Mouse (Mus musculus): ENCODE measurements around the gene Clic4.

Clic4 gene

GRCm38 (mm10) chr4:135235546-135235945, 37.1 kb downstream of the Clic4 start:
- DNase-seq (ENCODE audit: low read depth, low spot score) = no peak

- no peak for DNase-seq (ENCODE audit: low read depth, low spot score)
Measured at GRCm38 (mm10) chr4:135232563-135232962, 40.1 kb downstream of the Clic4 start.

GRCm38 (mm10) chr4:135231543-135231942, 41.1 kb downstream of the Clic4 start:
- DNase-seq (ENCODE audit: low read depth, low spot score) = no peak

- DNase-seq (ENCODE audit: low read depth, low spot score) = no peak
Measured at GRCm38 (mm10) chr4:135231136-135231535, 41.5 kb downstream of the Clic4 start.

- DNase-seq (ENCODE audit: low read depth, low spot score) = no peak
Measured at GRCm38 (mm10) chr4:135230661-135231060, 42.0 kb downstream of the Clic4 start.

GRCm38 (mm10) chr4:135229871-135230270, 42.7 kb downstream of the Clic4 start:
- DNase-seq (ENCODE audit: low read depth, low spot score) = no peak

GRCm38 (mm10) chr4:135228136-135228535, 44.5 kb downstream of the Clic4 start:
- DNase-seq (ENCODE audit: low read depth, low spot score) = no peak

GRCm38 (mm10) chr4:135226008-135226667, 46.5 kb downstream of the Clic4 start:
- no peak for DNase-seq (ENCODE audit: low read depth, low spot score)

GRCm38 (mm10) chr4:135223808-135224207, 48.8 kb downstream of the Clic4 start:
- DNase-seq (ENCODE audit: low read depth, low spot score) = no peak

GRCm38 (mm10) chr4:135221632-135222407, 50.8 kb downstream of the Clic4 start:
- DNase-seq (ENCODE audit: low read depth, low spot score) = no peak

GRCm38 (mm10) chr4:135220641-135221040, 52.0 kb downstream of the Clic4 start:
- DNase-seq (ENCODE audit: low read depth, low spot score) = no peak

GRCm38 (mm10) chr4:135219652-135220051, 53.0 kb downstream of the Clic4 start:
- DNase-seq (ENCODE audit: low read depth, low spot score) = peak; percentile 37

GRCm38 (mm10) chr4:135209846-135210245, 62.8 kb downstream of the Clic4 start:
- DNase-seq (ENCODE audit: low read depth, low spot score) = no peak

GRCm38 (mm10) chr4:135205711-135206600, 66.7 kb downstream of the Clic4 start:
- DNase-seq (ENCODE audit: low read depth, low spot score) = peak; percentile 48

- DNase-seq (ENCODE audit: low read depth, low spot score) = no peak
Measured at GRCm38 (mm10) chr4:135205254-135205653, 67.4 kb downstream of the Clic4 start.

- DNase-seq (ENCODE audit: low read depth, low spot score) = no peak
Measured at GRCm38 (mm10) chr4:135204666-135205065, 67.9 kb downstream of the Clic4 start.

GRCm38 (mm10) chr4:135203806-135204560, 68.6 kb downstream of the Clic4 start:
- no peak for DNase-seq (ENCODE audit: low read depth, low spot score)

- DNase-seq (ENCODE audit: low read depth, low spot score) = no peak
Measured at GRCm38 (mm10) chr4:135203279-135203678, 69.3 kb downstream of the Clic4 start.

GRCm38 (mm10) chr4:135201771-135202170, 70.8 kb downstream of the Clic4 start:
- DNase-seq (ENCODE audit: low read depth, low spot score) = no peak

- no peak for DNase-seq (ENCODE audit: low read depth, low spot score)
Measured at GRCm38 (mm10) chr4:135197857-135198256, 74.8 kb downstream of the Clic4 start.

- DNase-seq (ENCODE audit: low read depth, low spot score) = no peak
Measured at GRCm38 (mm10) chr4:135192841-135193240, 79.8 kb downstream of the Clic4 start.

Measured in c-Kit-negative CD71-positive TER-119-positive erythroid progenitor cells, embryonic 14.5 days (primary cell).